Mouse (Mus musculus) CD4-positive helper T cell, adult 2 months (primary cell): Measurements from ENCODE around the gene Mesp1.

Experiments
- DNase-seq: peaks from one replicate; pipeline ENCODE4 v3.0.0-alpha.2; 2012; ENCODE audit warnings: low read depth, missing footprints, low spot score

Mesp1 gene

DNA sequence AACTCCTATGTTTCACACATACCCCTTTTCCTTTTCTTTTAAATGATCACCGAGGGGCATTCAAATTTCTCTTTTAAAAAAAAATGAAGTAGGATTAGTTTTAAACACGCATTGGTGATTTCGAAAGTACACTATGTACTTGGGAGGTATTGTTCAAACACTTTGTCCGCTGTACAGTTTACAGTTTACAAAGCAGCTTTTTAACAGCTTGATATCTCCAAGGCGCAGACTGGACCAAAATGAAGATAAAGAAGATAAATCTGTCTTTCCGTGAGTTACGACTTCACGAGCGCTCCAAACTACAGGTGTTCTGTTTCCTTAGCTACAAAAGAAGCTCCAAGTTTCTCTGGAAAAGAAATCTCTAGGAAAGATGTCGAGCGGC is 51.3 kb downstream of the Mesp1 start:
- DNase-seq, result no peak
